Mouse (Mus musculus): ENCODE data around the gene Ssbp3. TPM values are rescaled to one million over a fixed set of nuclear protein-coding genes. Genes with fewer than 3 reads are reported as not detected.

Ssbp3 gene
- polyA plus RNA-seq, 1 experiment from 2014 or later = 214 TPM

- Histone ChIP-seq H3K27me3 (no peaks in the 10 kb centered on the region), H3K4me2 (peak overlapping the region; percentile 19; the same call in 1 of the 2 replicates), H3K4me3 (replicated peaks) (no peak overlapping the region), H3K4me1 (peaks cover 76% of the 10 kb centered on the region), H3K9me3 (no peaks in the 10 kb centered on the region), H3K9ac (no peak overlapping the region), H3K27ac (peak overlapping the region; percentile 70), H3K36me3 (replicated peaks) (0 out of 2 replicates have a peak, but pooled peaks cover 4% of the 10 kb centered on the region)
- 49% methylated on average over 14 of the region's 14 CpGs for WGBS
- ATAC-seq (ENCODE audit: low FRiP score) = peak; percentile 67
Measured at GRCm38 (mm10) chr4:107001916-107002488, 91.5 kb downstream of the Ssbp3 start.

DNA sequence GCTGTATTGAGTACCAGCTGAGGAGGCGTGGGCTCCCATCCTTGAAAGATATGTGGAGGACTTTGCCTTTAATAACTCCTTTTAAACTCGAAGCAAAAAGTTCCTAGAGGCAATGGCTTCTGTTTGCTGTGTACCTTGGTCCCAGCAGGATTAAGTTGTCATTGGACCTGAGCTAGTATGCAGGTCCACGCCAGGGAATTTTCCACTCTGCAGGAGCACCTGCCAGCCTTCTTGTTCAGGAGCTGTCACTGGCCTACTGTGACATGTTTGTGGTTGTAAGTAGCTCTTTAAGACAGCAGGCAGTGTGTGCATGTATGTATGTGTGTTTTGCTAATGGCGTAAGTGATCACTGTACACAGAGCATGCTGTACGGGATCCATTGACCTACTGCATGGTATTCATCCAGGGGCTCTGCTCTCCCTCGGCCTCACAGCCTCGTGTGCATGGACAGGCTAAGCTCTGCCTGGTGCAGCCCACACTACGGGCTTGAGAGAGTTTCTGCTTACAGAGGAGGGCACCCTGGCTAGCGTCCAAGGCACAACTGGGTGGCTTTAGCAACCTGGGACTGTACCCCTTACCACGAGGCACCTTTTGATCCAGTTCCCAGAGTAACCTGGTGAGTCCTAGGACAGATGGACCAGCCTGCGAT, 92.1 kb downstream of the Ssbp3 start:
- no peak for ATAC-seq (ENCODE audit: low FRiP score)
- 0 out of 2 replicates have a peak, but pooled peaks cover 4% of the 10 kb centered on the region for H3K36me3 ChIP-seq (replicated peaks)
- no peak overlapping the region for H3K9ac ChIP-seq
- no peak overlapping the region for H3K4me2 ChIP-seq
- H3K27me3 ChIP-seq = no peaks in the 10 kb centered on the region
- peaks cover 69% of the 10 kb centered on the region for H3K4me1 ChIP-seq
- no peak overlapping the region for H3K4me3 ChIP-seq (replicated peaks)
- peak overlapping the region; percentile 43; the same call in 1 of the 2 replicates for H3K27ac ChIP-seq
- 74% methylated on average over 11 of the region's 11 CpGs for WGBS
- H3K9me3 ChIP-seq = no peaks in the 10 kb centered on the region

- Histone ChIP-seq H3K27me3 (no peaks in the 10 kb centered on the region), H3K9me3 (no peaks in the 10 kb centered on the region), H3K27ac (no peak overlapping the region), H3K4me1 (peaks cover 67% of the 10 kb centered on the region), H3K4me2 (no peak overlapping the region), H3K9ac (no peak overlapping the region), H3K36me3 (replicated peaks) (0 out of 2 replicates have a peak, but pooled peaks cover 4% of the 10 kb centered on the region), H3K4me3 (replicated peaks) (no peak overlapping the region)
- 68% methylated on average over 2 of the region's 2 CpGs for WGBS
- no peak for ATAC-seq (ENCODE audit: low FRiP score)
Measured at GRCm38 (mm10) chr4:107003199-107003598, 92.7 kb downstream of the Ssbp3 start.

- Histone ChIP-seq H3K9ac (no peak overlapping the region), H3K27ac (no peak overlapping the region), H3K4me2 (no peak overlapping the region), H3K9me3 (no peaks in the 10 kb centered on the region), H3K36me3 (replicated peaks) (0 out of 2 replicates have a peak, but pooled peaks cover 4% of the 10 kb centered on the region), H3K4me1 (peaks cover 68% of the 10 kb centered on the region), H3K27me3 (no peaks in the 10 kb centered on the region), H3K4me3 (replicated peaks) (no peak overlapping the region)
- 76% methylated on average over 3 of the region's 3 CpGs for WGBS
- ATAC-seq (ENCODE audit: low FRiP score) = no peak
Measured at GRCm38 (mm10) chr4:107003786-107004185, 93.3 kb downstream of the Ssbp3 start.

DNA sequence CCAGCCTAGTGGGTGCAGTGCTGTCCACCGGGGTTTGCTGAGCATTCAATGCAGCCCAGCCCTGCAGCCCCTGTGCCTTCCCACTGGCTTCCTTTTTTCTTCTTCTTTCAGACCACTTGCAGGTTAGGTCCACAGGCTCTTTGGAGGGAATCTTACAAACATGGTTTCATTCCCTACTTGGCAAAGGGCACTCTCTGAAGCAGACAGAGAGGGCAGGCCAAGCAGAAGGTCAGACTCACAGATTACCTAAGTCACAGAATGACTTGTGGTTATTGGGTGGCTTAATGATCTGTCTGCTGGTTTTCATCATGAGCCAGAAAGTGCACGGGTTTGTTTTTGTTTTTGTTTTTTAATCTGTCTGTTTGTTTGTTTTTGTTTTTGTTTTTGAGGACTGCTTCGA, 93.8 kb downstream of the Ssbp3 start:
- 84% methylated on average over 3 of the region's 3 CpGs for WGBS
- Histone ChIP-seq H3K9ac (no peak overlapping the region), H3K4me2 (no peak overlapping the region), H3K4me1 (peaks cover 70% of the 10 kb centered on the region), H3K36me3 (replicated peaks) (peaks cover 4% of the 10 kb centered on the region; the same call in 1 of the 2 replicates), H3K4me3 (replicated peaks) (no peak overlapping the region), H3K9me3 (no peaks in the 10 kb centered on the region), H3K27me3 (no peaks in the 10 kb centered on the region), H3K27ac (no peak overlapping the region)
- ATAC-seq (ENCODE audit: low FRiP score) = no peak

DNA sequence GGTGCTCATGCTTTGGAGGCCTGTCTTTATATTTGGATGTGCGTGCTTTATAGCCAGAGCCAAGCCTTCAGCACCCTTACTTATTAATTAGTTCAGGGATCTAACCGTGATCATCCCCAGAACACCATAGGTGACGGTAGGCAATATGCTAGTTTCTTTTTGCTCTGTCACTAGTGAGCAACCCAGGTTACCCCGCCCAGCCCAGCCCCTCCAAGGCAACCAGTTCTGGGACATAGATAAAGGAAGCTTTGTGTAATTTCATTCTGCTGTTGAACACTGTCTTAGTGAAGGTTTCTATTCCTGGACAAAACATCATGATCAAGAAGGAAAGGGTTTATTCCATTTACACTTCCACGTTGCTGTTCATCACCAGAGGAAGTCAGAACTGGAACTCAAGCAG, 94.7 kb downstream of the Ssbp3 start:
- Histone ChIP-seq H3K27ac (no peak overlapping the region), H3K4me1 (peaks cover 62% of the 10 kb centered on the region), H3K9me3 (no peaks in the 10 kb centered on the region), H3K4me3 (replicated peaks) (no peak overlapping the region), H3K36me3 (replicated peaks) (peaks cover 11% of the 10 kb centered on the region), H3K9ac (no peak overlapping the region), H3K4me2 (no peak overlapping the region), H3K27me3 (no peaks in the 10 kb centered on the region)
- WGBS = 80% methylated on average over 5 of the region's 5 CpGs
- ATAC-seq (ENCODE audit: low FRiP score) = no peak

DNA sequence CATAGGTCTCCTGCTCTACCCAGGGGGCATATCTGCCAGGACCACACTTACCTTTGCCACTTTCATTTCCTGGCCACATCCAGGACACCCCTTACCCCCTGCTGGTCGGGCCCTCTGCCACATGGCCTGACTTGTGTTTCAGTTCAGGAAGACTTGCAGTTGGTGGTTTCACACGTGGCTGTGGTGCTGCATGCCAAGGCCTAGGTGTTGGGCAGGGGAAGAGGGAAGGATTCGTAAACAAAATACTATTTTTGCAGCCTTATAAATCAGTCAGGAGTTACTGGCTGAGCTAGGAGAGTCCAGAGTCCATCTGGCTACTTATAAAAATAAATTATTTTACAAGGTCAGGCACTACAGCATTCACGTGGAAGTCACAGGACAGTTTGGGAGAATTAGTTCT, 95.7 kb downstream of the Ssbp3 start:
- 91% methylated on average over 4 of the region's 4 CpGs for WGBS
- peaks cover 14% of the 10 kb centered on the region for H3K36me3 ChIP-seq (replicated peaks)

DNA sequence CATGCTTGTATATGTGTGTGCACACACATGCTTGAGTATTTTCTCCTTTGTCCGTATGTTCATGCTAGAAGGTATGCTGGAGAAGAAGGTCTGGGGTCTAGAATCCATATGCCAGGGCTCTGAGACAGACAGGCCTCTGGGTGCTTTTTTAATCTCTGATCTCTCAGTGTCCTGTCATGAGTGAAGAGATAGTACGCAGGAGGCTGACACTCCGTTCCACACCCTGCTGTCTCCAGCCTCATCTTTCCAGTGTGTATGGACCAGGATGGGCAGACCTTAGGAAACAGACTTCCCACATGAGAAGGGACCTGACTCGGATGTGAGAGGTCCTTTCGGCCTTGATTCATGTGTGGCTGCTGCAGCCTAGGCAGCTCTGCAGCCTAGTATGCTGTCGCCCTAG, 96.3 kb downstream of the Ssbp3 start:
- Histone ChIP-seq H3K27ac (no peak overlapping the region), H3K9ac (no peak overlapping the region), H3K4me2 (no peak overlapping the region), H3K4me1 (peaks cover 47% of the 10 kb centered on the region), H3K9me3 (no peaks in the 10 kb centered on the region), H3K36me3 (replicated peaks) (peaks cover 14% of the 10 kb centered on the region), H3K27me3 (no peaks in the 10 kb centered on the region), H3K4me3 (replicated peaks) (no peak overlapping the region)
- 90% methylated on average over 6 of the region's 6 CpGs for WGBS
- ATAC-seq (ENCODE audit: low FRiP score) = no peak

More for the DNA sequence above, 95.7 kb downstream of the Ssbp3 start:
- no peaks in the 10 kb centered on the region for H3K9me3 ChIP-seq
- peaks cover 51% of the 10 kb centered on the region for H3K4me1 ChIP-seq
- no peaks in the 10 kb centered on the region for H3K27me3 ChIP-seq
- H3K4me3 ChIP-seq (replicated peaks) = no peak overlapping the region
- no peak for ATAC-seq (ENCODE audit: low FRiP score)
- H3K9ac ChIP-seq = no peak overlapping the region
- H3K4me2 ChIP-seq = no peak overlapping the region
- no peak overlapping the region for H3K27ac ChIP-seq

GRCm38 (mm10) chr4:107007359-107007758, 96.9 kb downstream of the Ssbp3 start:
- no peak overlapping the region for H3K9ac ChIP-seq
- H3K4me1 ChIP-seq = peaks cover 47% of the 10 kb centered on the region
- no peak overlapping the region for H3K27ac ChIP-seq
- H3K36me3 ChIP-seq (replicated peaks) = peaks cover 14% of the 10 kb centered on the region
- 93% methylated on average over 8 of the region's 8 CpGs for WGBS
- H3K27me3 ChIP-seq = no peaks in the 10 kb centered on the region
- no peak overlapping the region for H3K4me2 ChIP-seq
- H3K4me3 ChIP-seq (replicated peaks) = no peak overlapping the region
- no peak for ATAC-seq (ENCODE audit: low FRiP score)
- H3K9me3 ChIP-seq = no peaks in the 10 kb centered on the region

GRCm38 (mm10) chr4:107008161-107008560, 97.7 kb downstream of the Ssbp3 start:
- Histone ChIP-seq H3K9ac (no peak overlapping the region), H3K9me3 (no peaks in the 10 kb centered on the region), H3K27me3 (no peaks in the 10 kb centered on the region), H3K4me3 (replicated peaks) (no peak overlapping the region), H3K4me2 (no peak overlapping the region), H3K27ac (no peak overlapping the region), H3K36me3 (replicated peaks) (peaks cover 14% of the 10 kb centered on the region), H3K4me1 (peaks cover 47% of the 10 kb centered on the region)
- ATAC-seq (ENCODE audit: low FRiP score) = no peak
- WGBS = 83% methylated on average over 2 of the region's 2 CpGs

GRCm38 (mm10) chr4:107009548-107009947, 99.0 kb downstream of the Ssbp3 start:
- no peak for ATAC-seq (ENCODE audit: low FRiP score)
- H3K9ac ChIP-seq = no peak overlapping the region
- WGBS = 92% methylated on average over 7 of the region's 7 CpGs

DNA sequence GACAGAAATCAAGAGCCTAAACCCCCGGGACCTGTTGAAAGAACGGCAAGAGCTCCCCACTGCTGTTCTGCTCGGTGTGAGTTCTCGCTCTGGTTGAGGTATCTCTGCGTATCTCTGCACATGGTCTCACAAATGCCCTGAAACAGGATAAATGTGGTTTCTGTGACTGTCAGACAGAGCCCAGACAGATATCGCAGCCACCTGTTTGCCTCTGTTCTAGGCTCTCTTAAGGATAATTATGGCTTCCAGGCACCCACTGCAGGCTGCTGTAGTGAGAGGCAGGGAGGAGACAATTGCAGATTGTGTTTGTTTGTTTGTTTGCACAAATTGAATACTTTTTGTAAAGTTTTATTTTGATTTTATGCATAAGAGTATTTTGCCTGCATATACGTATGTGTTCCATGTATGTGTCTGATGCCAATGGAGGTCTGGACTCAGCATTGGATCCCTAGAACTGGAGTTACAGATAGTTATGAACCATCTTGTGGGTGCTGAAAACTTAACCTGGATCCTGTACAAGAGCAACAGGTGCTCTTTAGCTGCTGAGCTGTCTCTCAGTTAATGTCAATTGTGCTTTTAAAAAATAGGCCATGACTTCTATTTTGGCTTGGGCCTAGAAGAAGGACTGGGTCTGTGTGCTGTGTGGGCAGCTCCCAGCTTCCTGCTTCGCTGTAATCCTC, 101.0 kb downstream of the Ssbp3 start:
- Histone ChIP-seq H3K4me2 (no peak overlapping the region), H3K36me3 (replicated peaks) (peaks cover 24% of the 10 kb centered on the region), H3K4me1 (peaks cover 57% of the 10 kb centered on the region), H3K27me3 (no peaks in the 10 kb centered on the region), H3K9me3 (no peaks in the 10 kb centered on the region), H3K4me3 (replicated peaks) (no peak overlapping the region), H3K9ac (no peak overlapping the region), H3K27ac (no peak overlapping the region)
- ATAC-seq (ENCODE audit: low FRiP score) = no peak
- 93% methylated on average over 8 of the region's 8 CpGs for WGBS

More at GRCm38 (mm10) chr4:107009548-107009947, 99.0 kb downstream of the Ssbp3 start:
- Histone ChIP-seq H3K27me3 (no peaks in the 10 kb centered on the region), H3K4me2 (no peak overlapping the region), H3K4me1 (peaks cover 46% of the 10 kb centered on the region), H3K9me3 (no peaks in the 10 kb centered on the region), H3K27ac (no peak overlapping the region), H3K4me3 (replicated peaks) (no peak overlapping the region), H3K36me3 (replicated peaks) (peaks cover 18% of the 10 kb centered on the region)
